Mouse (Mus musculus) G1E (cell line): Measurements from ENCODE around the gene Orc1.

ENCODE experiments used
- CTCF ChIP-seq: IDR thresholded peaks from 2 replicates; pipeline ENCODE4 v1.5.1; 2012; ENCODE audit warnings: low read depth, low read length, inconsistent platforms, mixed read lengths
- POLR2AphosphoS5 ChIP-seq: IDR thresholded peaks from 2 replicates; pipeline ENCODE4 v1.6.1; 2012; ENCODE audit warnings: low read depth, low read length, inconsistent platforms; ENCODE audit not compliant: insufficient replicate concordance
- TAL1 ChIP-seq: conservative IDR thresholded peaks from 2 replicates; pipeline ENCODE4 v1.6.1; 2012; ENCODE audit warnings: low read depth, low read length, inconsistent platforms, mixed read lengths

DNA sequence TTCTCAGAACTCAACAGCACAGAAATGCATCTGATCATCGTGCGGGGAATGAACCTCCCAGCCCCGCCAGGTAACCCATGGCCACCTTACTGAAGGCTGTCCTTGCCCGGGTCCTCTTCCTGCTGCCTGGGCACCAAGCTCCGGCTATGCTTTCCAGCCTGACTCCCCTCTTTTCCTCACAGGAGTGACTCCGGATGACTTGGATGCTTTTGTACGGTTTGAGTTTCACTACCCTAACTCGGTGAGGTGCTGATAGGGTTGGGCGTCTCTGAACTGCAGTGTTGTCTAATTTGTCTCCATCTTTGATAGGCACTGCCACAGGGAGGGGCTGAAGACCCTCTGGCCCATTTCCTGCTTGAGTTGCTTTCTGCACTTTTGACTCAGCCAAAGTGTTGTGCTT, 50.9 kb downstream of the Orc1 start:
- no peak for TF ChIP-seq CTCF
- no peak for TF ChIP-seq POLR2AphosphoS5
- no peak for TF ChIP-seq TAL1
